Mouse (Mus musculus): ENCODE measurements around the gene Ugt1a7c. TPM values are rescaled to one million over a fixed set of nuclear protein-coding genes. Genes with fewer than 3 reads are reported as not detected.

The Ugt1a7c gene
- polyA plus RNA-seq, 1 experiment = not detected

DNA sequence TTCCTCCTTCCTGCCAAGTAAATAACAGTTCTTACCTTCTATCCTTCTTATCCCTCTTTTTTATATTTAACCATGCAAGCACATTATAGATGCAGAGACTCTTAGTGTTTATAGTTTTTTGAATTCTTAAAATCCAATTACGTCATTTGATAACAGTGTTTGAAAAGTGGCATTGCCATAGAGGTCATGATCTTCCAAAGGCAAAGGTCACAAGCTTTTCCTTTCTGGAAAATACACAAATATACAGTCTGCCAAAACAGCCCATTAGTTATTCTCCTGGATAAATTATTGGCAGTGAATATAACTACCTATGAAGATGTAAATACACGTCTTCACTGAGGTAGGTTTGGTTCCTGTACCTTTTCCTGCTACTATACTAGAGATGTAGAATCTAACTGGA is 20.4 kb upstream of the Ugt1a7c start:
- Histone ChIP-seq H3K4me3 (ENCODE audit: insufficient read depth, poor library complexity, severe bottlenecking) (no peak overlapping the region), H3K79me2 (ENCODE audit: control insufficient read depth, insufficient read depth) (no peaks in the 10 kb centered on the region), H3K27me3 (ENCODE audit: control insufficient read depth, insufficient read depth, insufficient read length) (no peaks in the 10 kb centered on the region), H3K79me3 (ENCODE audit: low read depth) (no peaks in the 10 kb centered on the region), H3K36me3 (ENCODE audit: control insufficient read depth, insufficient read depth) (no peaks in the 10 kb centered on the region), H3ac (ENCODE audit: control insufficient read depth, insufficient read length, low read depth) (no peak overlapping the region)
- TF ChIP-seq MYOD1 (IDR thresholded peaks at IDR 0.05; ENCODE audit: control insufficient read depth, insufficient read length, low read depth) (no peak), FOSL1 (IDR thresholded peaks at IDR 0.05; ENCODE audit: insufficient read depth, low read length, poor library complexity, severe bottlenecking) (no peak), MYOG (IDR thresholded peaks at IDR 0.05; ENCODE audit: control insufficient read depth, extremely low read depth, insufficient read length) (no peak), CEBPB (IDR thresholded peaks at IDR 0.05; ENCODE audit: low read depth) (no peak), USF1 (IDR thresholded peaks at IDR 0.05; ENCODE audit: low read depth) (no peak), CTCF (IDR thresholded peaks at IDR 0.05; ENCODE audit: control insufficient read depth, insufficient read depth, insufficient read length) (no peak), MAX (IDR thresholded peaks at IDR 0.05) (no peak)

DNA sequence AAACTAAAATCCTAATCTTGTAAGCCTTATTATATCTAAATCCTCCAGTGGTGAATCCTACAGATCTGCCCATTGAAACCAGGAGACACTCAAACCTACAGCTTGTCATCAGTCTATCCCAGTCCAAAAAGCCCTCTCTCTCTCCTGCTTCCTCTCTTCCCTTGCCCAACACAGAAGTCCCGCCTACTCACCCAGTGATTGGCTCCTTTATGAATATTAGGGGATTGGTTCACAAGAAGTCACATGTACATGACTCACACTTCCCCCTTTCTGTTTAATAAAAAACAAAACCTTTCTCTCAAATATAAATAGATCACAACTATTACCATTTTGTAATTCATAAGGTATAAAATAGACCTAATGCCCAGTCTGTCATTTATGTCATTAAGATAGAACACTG is 17.7 kb upstream of the Ugt1a7c start:
- TF ChIP-seq MAX (IDR thresholded peaks at IDR 0.05) (no peak), USF1 (IDR thresholded peaks at IDR 0.05; ENCODE audit: low read depth) (peak; percentile 67), CEBPB (IDR thresholded peaks at IDR 0.05; ENCODE audit: low read depth) (no peak), MYOG (IDR thresholded peaks at IDR 0.05; ENCODE audit: control insufficient read depth, extremely low read depth, insufficient read length) (no peak), MYOD1 (IDR thresholded peaks at IDR 0.05; ENCODE audit: control insufficient read depth, insufficient read length, low read depth) (no peak), CTCF (IDR thresholded peaks at IDR 0.05; ENCODE audit: control insufficient read depth, insufficient read depth, insufficient read length) (no peak)

DNA sequence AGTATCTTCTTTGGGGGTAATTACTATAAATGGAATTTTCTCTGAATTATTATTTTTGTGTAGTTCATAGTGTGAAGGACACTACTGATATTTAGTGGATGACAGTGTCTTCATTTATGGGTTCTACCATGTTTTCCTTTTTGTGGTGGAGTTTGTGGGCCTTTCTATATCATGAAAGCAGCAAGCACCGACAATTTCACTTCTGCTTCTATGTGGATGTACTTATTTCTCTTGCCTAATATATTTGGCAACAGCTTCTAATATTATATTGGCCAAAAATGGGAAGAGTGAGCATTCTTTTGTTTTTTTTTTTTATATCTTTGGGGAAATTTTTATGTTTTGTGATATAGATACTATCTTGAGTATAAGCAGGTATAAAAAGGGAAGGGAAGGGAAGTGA is 13.2 kb upstream of the Ugt1a7c start:
- no peaks in the 10 kb centered on the region for H3K79me3 ChIP-seq (ENCODE audit: low read depth)

More for the DNA sequence above, 17.7 kb upstream of the Ugt1a7c start:
- H3K79me2 ChIP-seq (ENCODE audit: control insufficient read depth, insufficient read depth) = no peaks in the 10 kb centered on the region
- H3ac ChIP-seq (ENCODE audit: control insufficient read depth, insufficient read length, low read depth) = no peak overlapping the region
- H3K79me3 ChIP-seq (ENCODE audit: low read depth) = no peaks in the 10 kb centered on the region
- H3K27me3 ChIP-seq (ENCODE audit: control insufficient read depth, insufficient read depth, insufficient read length) = peaks cover under 1% of the 10 kb centered on the region
- H3K4me3 ChIP-seq (ENCODE audit: insufficient read depth, poor library complexity, severe bottlenecking) = no peak overlapping the region
- H3K36me3 ChIP-seq (ENCODE audit: control insufficient read depth, insufficient read depth) = no peaks in the 10 kb centered on the region

GRCm38 (mm10) chr1:88086125-88086524 is 8.7 kb upstream of the Ugt1a7c start:
- Histone ChIP-seq H3K4me3 (ENCODE audit: insufficient read depth, poor library complexity, severe bottlenecking) (no peak overlapping the region), H3K79me2 (ENCODE audit: control insufficient read depth, insufficient read depth) (no peaks in the 10 kb centered on the region), H3K36me3 (ENCODE audit: control insufficient read depth, insufficient read depth) (no peaks in the 10 kb centered on the region), H3K27me3 (ENCODE audit: control insufficient read depth, insufficient read depth, insufficient read length) (peaks cover 19% of the 10 kb centered on the region), H3K79me3 (ENCODE audit: low read depth) (no peaks in the 10 kb centered on the region), H3ac (ENCODE audit: control insufficient read depth, insufficient read length, low read depth) (no peak overlapping the region)
- TF ChIP-seq USF1 (IDR thresholded peaks at IDR 0.05; ENCODE audit: low read depth) = no peak
- no peak for TF ChIP-seq FOSL1 (IDR thresholded peaks at IDR 0.05; ENCODE audit: insufficient read depth, low read length, poor library complexity, severe bottlenecking)
- no peak for TF ChIP-seq CEBPB (IDR thresholded peaks at IDR 0.05; ENCODE audit: low read depth)

More for the DNA sequence above, 13.2 kb upstream of the Ugt1a7c start:
- Histone ChIP-seq H3K27me3 (ENCODE audit: control insufficient read depth, insufficient read depth, insufficient read length) (peaks cover 6% of the 10 kb centered on the region), H3K36me3 (ENCODE audit: control insufficient read depth, insufficient read depth) (no peaks in the 10 kb centered on the region), H3K79me2 (ENCODE audit: control insufficient read depth, insufficient read depth) (no peaks in the 10 kb centered on the region), H3K4me3 (ENCODE audit: insufficient read depth, poor library complexity, severe bottlenecking) (no peak overlapping the region), H3ac (ENCODE audit: control insufficient read depth, insufficient read length, low read depth) (no peak overlapping the region)
- TF ChIP-seq CEBPB (IDR thresholded peaks at IDR 0.05; ENCODE audit: low read depth) (no peak), MAX (IDR thresholded peaks at IDR 0.05) (no peak), FOSL1 (IDR thresholded peaks at IDR 0.05; ENCODE audit: insufficient read depth, low read length, poor library complexity, severe bottlenecking) (no peak), MYOD1 (IDR thresholded peaks at IDR 0.05; ENCODE audit: control insufficient read depth, insufficient read length, low read depth) (no peak)

DNA sequence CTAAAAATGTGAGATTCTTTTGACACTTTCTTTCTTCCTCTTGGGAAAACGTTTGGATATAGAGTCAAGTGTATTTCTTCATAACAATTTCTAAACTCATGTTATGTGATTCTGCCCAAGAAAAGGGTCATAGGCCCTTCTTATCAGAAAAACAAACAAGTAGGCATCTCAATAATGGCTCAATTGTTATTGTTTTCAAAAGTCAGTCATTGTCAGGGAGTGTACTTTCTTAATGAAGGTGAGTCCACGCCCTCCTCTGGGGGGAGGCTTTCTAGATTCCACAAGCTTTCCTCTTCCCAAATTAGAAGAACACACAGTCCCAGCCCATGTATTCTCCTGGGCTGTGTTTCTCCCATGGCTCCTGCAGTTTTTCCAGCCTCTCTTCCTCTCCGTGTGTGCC is 7.3 kb upstream of the Ugt1a7c start, which contains the start of gene Ugt1a8:
Gene Ugt1a8 (plus strand): TSS at position 301 of the 400 bp plus-strand sequence.
- TF ChIP-seq MAX (IDR thresholded peaks at IDR 0.05) = no peak
- TF ChIP-seq MYOD1 (IDR thresholded peaks at IDR 0.05; ENCODE audit: control insufficient read depth, insufficient read length, low read depth) = no peak
- no peak for TF ChIP-seq FOSL1 (IDR thresholded peaks at IDR 0.05; ENCODE audit: insufficient read depth, low read length, poor library complexity, severe bottlenecking)
- TF ChIP-seq CEBPB (IDR thresholded peaks at IDR 0.05; ENCODE audit: low read depth) = no peak
- TF ChIP-seq USF1 (IDR thresholded peaks at IDR 0.05; ENCODE audit: low read depth) = no peak
- TF ChIP-seq MYOG (IDR thresholded peaks at IDR 0.05; ENCODE audit: control insufficient read depth, extremely low read depth, insufficient read length) = no peak
- TF ChIP-seq CTCF (IDR thresholded peaks at IDR 0.05; ENCODE audit: control insufficient read depth, insufficient read depth, insufficient read length) = no peak
- peaks cover 14% of the 10 kb centered on the region for H3K27me3 ChIP-seq (ENCODE audit: control insufficient read depth, insufficient read depth, insufficient read length)
- H3K4me3 ChIP-seq (ENCODE audit: insufficient read depth, poor library complexity, severe bottlenecking) = no peak within 1 kb of the TSS
- no peak within 1 kb of the TSS for H3ac ChIP-seq (ENCODE audit: control insufficient read depth, insufficient read length, low read depth)
- no peaks in the 10 kb centered on the region for H3K36me3 ChIP-seq (ENCODE audit: control insufficient read depth, insufficient read depth)
- H3K79me2 ChIP-seq (ENCODE audit: control insufficient read depth, insufficient read depth) = no peaks in the 10 kb centered on the region
- H3K79me3 ChIP-seq (ENCODE audit: low read depth) = no peaks in the 10 kb centered on the region

GRCm38 (mm10) chr1:88092341-88092740 is 2.5 kb upstream of the Ugt1a7c start:
- no peaks in the 10 kb centered on the region for H3K79me2 ChIP-seq (ENCODE audit: control insufficient read depth, insufficient read depth)
- H3K27me3 ChIP-seq (ENCODE audit: control insufficient read depth, insufficient read depth, insufficient read length) = peaks cover 13% of the 10 kb centered on the region
- TF ChIP-seq MAX (IDR thresholded peaks at IDR 0.05) = no peak
- TF ChIP-seq CEBPB (IDR thresholded peaks at IDR 0.05; ENCODE audit: low read depth) = no peak
- no peak for TF ChIP-seq MYOG (IDR thresholded peaks at IDR 0.05; ENCODE audit: control insufficient read depth, extremely low read depth, insufficient read length)
- no peak for TF ChIP-seq USF1 (IDR thresholded peaks at IDR 0.05; ENCODE audit: low read depth)
- TF ChIP-seq FOSL1 (IDR thresholded peaks at IDR 0.05; ENCODE audit: insufficient read depth, low read length, poor library complexity, severe bottlenecking) = no peak
- TF ChIP-seq MYOD1 (IDR thresholded peaks at IDR 0.05; ENCODE audit: control insufficient read depth, insufficient read length, low read depth) = no peak
- TF ChIP-seq CTCF (IDR thresholded peaks at IDR 0.05; ENCODE audit: control insufficient read depth, insufficient read depth, insufficient read length) = no peak
- H3K79me3 ChIP-seq (ENCODE audit: low read depth) = no peaks in the 10 kb centered on the region
- H3K36me3 ChIP-seq (ENCODE audit: control insufficient read depth, insufficient read depth) = no peaks in the 10 kb centered on the region
- no peak overlapping the region for H3K4me3 ChIP-seq (ENCODE audit: insufficient read depth, poor library complexity, severe bottlenecking)
- no peak overlapping the region for H3ac ChIP-seq (ENCODE audit: control insufficient read depth, insufficient read length, low read depth)

Data from C2C12 (cell line).